Mouse (Mus musculus) ES-Bruce4 (cell line): ENCODE results near the gene Gm10354. TPM values are rescaled to one million over a fixed set of nuclear protein-coding genes. Genes with fewer than 3 reads are reported as not detected.
"Not testable (repeated sequence)": the region's sequence is repeated elsewhere in the genome, so short reads cannot be mapped to it uniquely, and the experiment has no call there.

Experiments
- H3K27ac ChIP-seq: 2 replicates; pipeline ENCODE4 v1.5.1; 2012; ENCODE audit warnings: low read length, inconsistent platforms; ENCODE audit not compliant: insufficient read depth
- H3K27me3 ChIP-seq: 2 replicates; pipeline ENCODE4 v1.6.1; 2012; ENCODE audit warnings: mild to moderate bottlenecking, low read length, inconsistent platforms; ENCODE audit not compliant: control insufficient read depth, poor library complexity, insufficient read depth, severe bottlenecking
- H3K36me3 ChIP-seq: 2 replicates; pipeline ENCODE4 v1.6.1; 2012; ENCODE audit warnings: inconsistent platforms, mild to moderate bottlenecking, low read length, moderate library complexity; ENCODE audit not compliant: control insufficient read depth, poor library complexity, insufficient read depth, severe bottlenecking
- H3K4me1 ChIP-seq: one replicate; pipeline ENCODE4 v1.8.1; 2011; ENCODE audit warnings: low read length; ENCODE audit not compliant: control insufficient read depth, insufficient read depth
- H3K4me3 ChIP-seq: 2 replicates; pipeline ENCODE4 v1.5.1; 2011; ENCODE audit warnings: low read depth, mild to moderate bottlenecking, low read length
- H3K9ac ChIP-seq: 2 replicates; pipeline ENCODE4 v1.6.1; 2012; ENCODE audit warnings: low read depth, mild to moderate bottlenecking, inconsistent platforms; ENCODE audit not compliant: poor library complexity, severe bottlenecking
- H3K9me3 ChIP-seq: replicated peaks from 2 replicates; pipeline ENCODE4 v1.6.1; 2012; ENCODE audit warnings: mild to moderate bottlenecking, low read length, inconsistent platforms; ENCODE audit not compliant: control insufficient read depth, poor library complexity, insufficient read depth, severe bottlenecking
- polyA plus RNA-seq: library from polyadenylated mRNA; stranded (reverse); fragments of >200 nt; gene quantifications from 2 replicates; pipeline ENCODE4 v1.2.4, GENCODE M21; 2011; ENCODE audit warnings: low read depth; ENCODE audit not compliant: missing spikeins, insufficient read depth, insufficient read length

The Gm10354 gene
- polyA plus RNA-seq, 1 experiment: not detected

DNA sequence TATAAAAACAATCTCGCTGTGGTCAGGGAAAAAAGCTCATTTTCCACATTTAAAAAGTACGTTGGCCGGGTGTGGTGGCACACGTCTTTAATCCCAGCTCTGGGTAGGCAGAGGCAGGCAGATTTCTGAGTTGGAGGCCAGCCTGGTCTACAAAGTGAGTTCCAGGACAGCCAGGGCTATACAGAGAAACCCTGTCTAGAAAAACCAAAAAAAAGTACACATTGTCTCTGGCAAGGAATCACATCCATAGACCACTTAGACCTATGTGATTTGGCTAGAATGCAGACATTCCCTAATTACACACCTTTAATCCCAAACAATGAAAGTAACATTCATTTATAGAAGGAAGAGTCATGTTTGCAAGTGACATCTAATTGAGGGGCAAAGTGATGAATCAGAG, 17.2 kb downstream of the Gm10354 start:
- not testable (repeated sequence) for H3K27ac ChIP-seq, H3K9ac ChIP-seq, H3K27me3 ChIP-seq, H3K4me3 ChIP-seq, H3K36me3 ChIP-seq, H3K4me1 ChIP-seq
- peaks cover 11% of the 10 kb centered on the region for H3K9me3 ChIP-seq

DNA sequence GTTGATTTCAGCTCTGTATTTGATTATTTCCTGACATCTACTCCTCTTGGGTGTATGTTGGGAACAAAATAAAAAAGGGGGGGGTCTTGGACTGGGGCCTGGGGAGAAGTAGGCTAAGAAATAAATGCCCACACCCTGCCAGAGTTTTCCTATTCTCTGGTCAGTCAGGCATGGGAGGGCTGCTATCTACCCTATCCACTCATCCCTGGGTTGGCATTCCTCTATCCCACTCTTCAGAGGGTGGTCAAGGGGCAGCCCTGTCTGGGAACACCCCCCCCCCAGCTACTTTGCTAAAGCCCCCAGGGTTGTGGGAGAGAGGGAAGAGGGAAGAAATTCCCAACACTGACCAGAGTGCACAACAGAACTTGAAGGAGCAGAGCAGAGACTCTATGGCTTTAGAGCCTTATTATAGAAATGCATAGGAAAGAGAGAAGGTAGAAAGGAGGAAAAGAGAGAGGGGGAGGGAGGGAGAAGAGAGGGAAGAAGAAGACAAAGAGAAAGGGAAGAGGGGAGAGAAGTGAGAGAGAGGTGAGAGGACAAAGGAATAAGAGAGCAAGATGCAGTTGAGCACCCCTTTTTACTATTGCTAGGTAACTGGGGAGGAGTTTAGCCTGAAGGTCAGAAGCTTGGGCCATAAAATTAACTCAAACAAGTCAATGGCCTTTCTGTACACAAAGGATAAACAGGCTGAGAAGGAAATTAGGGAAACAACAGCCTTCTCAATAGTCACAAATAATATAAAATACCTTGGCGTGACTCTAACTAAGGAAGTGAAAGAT, 22.6 kb downstream of the Gm10354 start:
- not testable (repeated sequence) for H3K27me3 ChIP-seq, H3K4me3 ChIP-seq, H3K36me3 ChIP-seq, H3K9me3 ChIP-seq, H3K4me1 ChIP-seq, H3K27ac ChIP-seq, H3K9ac ChIP-seq

DNA sequence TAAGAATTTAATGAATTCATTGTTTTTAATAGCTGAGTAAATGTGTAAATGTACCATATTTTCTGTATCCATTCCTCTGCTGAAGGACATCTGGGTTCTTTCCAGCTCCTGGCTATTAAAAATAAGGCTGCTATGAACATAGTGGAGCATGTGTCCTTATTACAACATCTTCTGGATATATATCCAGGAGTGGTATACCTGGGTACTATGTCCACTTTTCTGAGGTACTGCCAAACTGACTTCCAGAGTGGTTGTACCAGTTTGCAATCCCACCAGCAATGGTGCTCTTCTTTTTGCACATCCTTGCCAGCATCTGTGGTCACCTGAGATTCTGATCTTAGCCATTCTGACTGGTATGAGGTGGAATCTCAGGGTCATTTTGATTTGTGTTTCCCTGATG, 25.1 kb downstream of the Gm10354 start:
- H3K9ac ChIP-seq: not testable (repeated sequence)

DNA sequence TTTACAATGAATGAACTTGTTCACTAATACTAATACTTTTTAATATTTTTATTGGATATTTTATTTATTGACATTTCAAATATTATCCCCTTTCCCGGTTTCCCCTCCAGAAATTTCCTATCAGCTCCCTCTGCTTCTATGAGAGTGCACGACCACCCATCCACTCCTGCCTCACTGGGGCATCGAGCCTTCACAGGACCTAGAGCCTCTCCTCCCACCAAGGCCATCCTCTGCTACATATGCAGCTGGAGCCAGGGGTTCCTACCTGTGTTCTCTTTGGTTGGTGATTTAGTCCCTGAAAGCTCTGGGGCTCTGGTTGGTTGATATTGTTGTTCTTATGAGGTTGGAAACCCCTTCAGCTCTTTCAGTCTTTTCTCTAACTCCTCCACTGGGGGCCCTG, 26.0 kb downstream of the Gm10354 start:
- not testable (repeated sequence) for H3K36me3 ChIP-seq, H3K27ac ChIP-seq, H3K4me3 ChIP-seq, H3K27me3 ChIP-seq, H3K9ac ChIP-seq, H3K9me3 ChIP-seq, H3K4me1 ChIP-seq

More for the DNA sequence above, 25.1 kb downstream of the Gm10354 start:
- H3K27ac ChIP-seq, H3K9me3 ChIP-seq, H3K27me3 ChIP-seq, H3K4me3 ChIP-seq, H3K36me3 ChIP-seq, H3K4me1 ChIP-seq: not testable (repeated sequence)

DNA sequence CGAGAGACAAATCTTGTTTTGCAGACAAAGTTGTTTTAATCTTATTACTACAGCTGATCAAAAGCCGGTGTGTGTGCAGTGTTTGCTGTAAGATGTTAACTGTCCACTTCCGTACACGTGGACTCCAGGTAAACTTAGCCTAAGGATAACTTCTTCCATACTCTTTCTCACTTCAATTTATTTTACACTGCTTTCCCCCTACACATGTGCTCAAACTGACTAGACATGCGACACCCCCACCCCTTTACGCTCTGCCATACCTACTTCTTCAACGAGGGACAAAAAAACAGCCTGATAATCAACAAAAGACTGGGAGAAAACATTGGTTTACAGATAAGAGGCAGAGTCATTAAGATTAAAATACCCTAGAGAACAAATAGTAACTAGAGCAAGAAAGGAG, 26.9 kb downstream of the Gm10354 start:
- H3K4me3 ChIP-seq, H3K27ac ChIP-seq, H3K9ac ChIP-seq, H3K36me3 ChIP-seq, H3K9me3 ChIP-seq, H3K27me3 ChIP-seq, H3K4me1 ChIP-seq: not testable (repeated sequence)

DNA sequence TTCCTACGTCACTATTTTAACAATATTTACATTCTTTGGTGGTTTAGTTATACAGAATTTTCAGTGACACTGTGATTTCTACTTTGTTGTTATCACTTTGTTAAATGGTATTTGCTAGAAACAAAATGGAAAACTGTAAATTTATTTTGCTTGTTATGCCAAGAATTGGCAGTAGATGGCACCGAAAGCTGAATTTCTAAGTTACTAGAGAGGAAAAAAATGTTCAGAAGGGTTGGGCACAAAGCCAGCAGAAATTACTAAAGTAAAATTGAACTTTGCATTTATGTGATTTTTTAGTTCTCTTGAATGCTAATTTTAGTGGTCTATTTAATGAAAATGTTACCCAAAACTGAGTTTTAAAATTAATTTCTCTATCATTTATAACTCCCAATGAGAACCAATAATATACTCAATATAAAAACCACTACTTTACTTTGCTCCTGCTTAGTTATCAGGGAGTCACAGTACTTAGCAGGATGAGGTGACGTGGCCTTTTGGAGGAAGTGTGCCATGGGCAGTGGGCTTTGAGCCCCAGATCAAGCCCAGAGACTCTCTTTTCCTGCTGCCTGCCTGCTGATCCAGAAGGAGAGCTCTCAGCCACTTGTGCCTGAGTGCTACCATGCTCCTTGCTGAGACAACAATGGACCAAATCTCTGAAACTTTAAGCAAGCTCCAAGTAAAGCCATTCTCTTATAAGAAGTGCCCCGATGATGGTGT, 31.1 kb downstream of the Gm10354 start:
- not testable (repeated sequence) for H3K4me1 ChIP-seq, H3K27me3 ChIP-seq, H3K9me3 ChIP-seq, H3K27ac ChIP-seq, H3K4me3 ChIP-seq, H3K36me3 ChIP-seq, H3K9ac ChIP-seq

DNA sequence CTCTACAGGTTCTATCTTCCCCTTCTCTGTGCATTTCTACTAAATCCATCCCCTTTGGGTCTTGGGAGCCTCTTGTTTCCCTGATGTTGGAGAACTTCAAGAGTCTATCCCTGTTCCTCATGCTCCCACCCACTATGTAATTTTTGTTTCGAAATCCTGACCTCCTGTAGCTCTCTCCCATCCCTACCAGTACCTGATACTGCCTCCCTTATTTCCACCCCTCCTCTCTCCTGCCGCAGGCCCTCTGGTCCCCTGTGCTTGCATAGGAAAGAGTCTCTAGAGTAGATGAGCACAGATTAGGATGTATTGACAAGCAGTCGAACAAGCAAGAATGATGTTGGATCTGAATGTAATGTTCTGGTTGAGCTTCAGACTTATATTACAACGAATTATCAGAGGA, 33.2 kb downstream of the Gm10354 start:
- H3K4me1 ChIP-seq, H3K4me3 ChIP-seq, H3K27me3 ChIP-seq, H3K36me3 ChIP-seq, H3K9ac ChIP-seq, H3K27ac ChIP-seq, H3K9me3 ChIP-seq: not testable (repeated sequence)

DNA sequence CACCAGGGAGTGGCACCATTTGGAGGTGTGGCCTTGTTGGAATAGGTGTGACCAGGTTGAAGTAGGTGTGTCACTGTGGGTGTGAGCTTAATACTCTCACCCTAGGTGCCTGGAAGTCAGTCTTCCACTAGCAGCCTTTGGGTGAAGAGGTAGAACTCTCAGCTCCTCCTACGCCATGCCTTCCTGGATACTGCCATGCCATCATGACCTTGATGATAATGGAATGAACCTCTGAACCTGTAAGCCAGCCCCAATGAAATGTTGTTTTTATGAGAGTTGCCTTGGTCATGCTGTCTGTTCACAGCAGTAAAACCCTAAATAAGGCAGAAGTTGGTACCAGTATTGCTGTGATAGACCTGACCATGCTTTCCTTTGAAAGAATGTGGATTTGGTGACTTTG, 37.7 kb downstream of the Gm10354 start:
- H3K4me1 ChIP-seq, H3K36me3 ChIP-seq, H3K4me3 ChIP-seq, H3K27me3 ChIP-seq, H3K9ac ChIP-seq, H3K9me3 ChIP-seq, H3K27ac ChIP-seq: not testable (repeated sequence)

DNA sequence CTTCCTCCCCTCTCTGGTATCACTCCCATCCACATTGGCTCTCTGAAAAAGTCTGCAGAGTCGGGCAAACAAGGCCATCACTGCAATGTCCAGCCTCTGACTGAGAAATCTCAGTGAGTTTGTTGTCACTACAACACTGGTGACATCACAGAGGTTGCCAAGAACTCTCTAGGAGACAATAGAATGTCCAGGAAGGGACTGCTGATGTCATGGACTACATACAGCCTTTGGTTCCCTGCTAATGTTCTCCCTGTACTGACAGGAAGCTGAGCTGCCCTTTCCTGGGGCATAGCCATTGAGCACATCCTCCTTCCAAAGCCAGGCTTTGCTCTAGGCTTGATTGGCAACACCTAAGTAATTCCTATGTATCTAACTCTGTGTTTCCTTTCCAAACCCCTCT, 40.4 kb downstream of the Gm10354 start, which contains the start of gene Speer4e:
Speer4e (minus strand) TSS at position 101 of the 400 bp plus-strand sequence.
- H3K9me3 ChIP-seq, H3K36me3 ChIP-seq, H3K27ac ChIP-seq, H3K9ac ChIP-seq, H3K4me1 ChIP-seq, H3K4me3 ChIP-seq, H3K27me3 ChIP-seq: not testable (repeated sequence)
